Mouse (Mus musculus) cerebellum, adult 9-11 months (tissue): ENCODE data around the gene Zfp335.
A peak's percentile ranks its signal among the peaks of the same experiment; 100 is the strongest.
"Not testable (repeated sequence)": the region's sequence is repeated elsewhere in the genome, so short reads cannot be mapped to it uniquely, and the experiment has no call there.

Experiments
- DNase-seq: peaks from one replicate; pipeline ENCODE4 v3.0.0; 2022

The Zfp335 gene

DNA sequence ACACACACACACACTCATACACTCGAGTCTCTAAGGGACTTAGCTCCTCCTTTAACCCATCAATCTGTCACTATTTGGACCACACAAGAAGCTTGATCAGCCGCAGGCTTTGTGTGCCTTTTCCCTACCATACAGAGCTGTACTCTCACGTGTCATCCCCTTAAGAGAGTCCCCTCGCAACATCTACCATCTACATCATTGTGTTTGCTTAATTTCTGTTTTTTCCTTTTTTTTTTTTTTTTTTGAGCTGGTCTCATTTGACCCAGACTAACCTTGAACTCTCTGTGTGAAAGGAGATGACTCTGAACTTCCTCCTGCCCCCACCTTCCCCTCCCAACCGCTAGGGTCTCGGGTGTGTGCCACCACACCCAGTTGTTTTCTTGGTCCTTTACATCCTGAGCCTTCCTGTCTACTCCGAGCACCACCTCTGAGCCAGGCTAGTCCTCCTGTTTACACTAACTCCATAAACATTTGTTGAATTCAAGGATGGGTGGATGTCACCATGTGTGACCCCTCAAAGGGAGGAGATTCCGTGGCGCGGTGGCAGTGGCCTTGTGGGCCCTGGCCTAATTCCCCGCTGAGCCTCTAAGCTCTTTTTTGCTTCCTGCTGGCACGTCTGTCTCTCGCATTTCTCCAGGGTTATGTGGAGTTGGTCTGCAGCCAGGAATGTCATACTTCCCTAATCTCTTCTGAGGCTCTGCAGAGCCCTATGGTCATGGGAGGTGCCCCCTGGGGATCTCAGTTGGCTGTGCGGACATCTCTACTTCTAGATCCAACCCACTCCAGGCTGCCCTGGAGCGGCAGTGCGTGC, 44.6 kb downstream of the Zfp335 start:
- no peak for DNase-seq

DNA sequence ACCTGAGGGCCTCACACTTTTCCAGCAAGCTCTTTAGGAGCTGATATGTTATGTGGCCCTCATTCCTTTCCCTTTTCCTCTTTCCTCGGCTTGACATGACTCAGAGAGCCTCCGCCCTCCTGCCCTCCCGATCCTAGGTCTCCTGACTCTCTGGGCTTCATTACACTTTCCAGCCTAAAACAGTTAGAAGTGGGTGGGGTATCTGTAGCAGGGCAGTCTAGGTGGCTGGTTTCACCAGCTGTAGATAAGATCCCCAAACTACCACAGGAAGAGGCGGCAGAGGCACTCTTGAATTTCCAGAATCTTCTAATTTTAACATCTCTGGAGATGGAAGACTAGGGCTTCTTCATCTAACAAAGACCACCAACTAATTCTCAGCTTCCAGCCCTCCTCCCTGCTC, 47.0 kb downstream of the Zfp335 start:
- no peak for DNase-seq

DNA sequence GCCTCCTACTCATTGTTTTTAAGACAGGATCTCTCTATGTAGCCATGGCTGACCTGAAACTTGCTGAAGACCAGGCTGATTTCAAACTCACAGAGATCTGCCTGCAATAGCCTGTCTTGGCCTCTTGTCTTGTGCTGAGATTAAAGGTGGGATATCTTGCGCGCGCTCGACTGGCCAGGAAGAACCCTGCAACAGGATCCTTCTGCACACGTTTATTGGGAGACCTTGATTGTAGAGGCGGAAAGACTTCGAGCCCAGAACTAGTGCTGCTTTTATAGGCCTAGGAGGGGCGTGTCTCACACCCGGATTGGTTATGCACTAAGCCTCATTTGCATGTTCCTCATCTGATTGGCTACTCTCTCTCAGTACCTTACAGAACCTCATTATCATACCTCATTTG, 48.1 kb downstream of the Zfp335 start:
- not testable (repeated sequence) for DNase-seq

DNA sequence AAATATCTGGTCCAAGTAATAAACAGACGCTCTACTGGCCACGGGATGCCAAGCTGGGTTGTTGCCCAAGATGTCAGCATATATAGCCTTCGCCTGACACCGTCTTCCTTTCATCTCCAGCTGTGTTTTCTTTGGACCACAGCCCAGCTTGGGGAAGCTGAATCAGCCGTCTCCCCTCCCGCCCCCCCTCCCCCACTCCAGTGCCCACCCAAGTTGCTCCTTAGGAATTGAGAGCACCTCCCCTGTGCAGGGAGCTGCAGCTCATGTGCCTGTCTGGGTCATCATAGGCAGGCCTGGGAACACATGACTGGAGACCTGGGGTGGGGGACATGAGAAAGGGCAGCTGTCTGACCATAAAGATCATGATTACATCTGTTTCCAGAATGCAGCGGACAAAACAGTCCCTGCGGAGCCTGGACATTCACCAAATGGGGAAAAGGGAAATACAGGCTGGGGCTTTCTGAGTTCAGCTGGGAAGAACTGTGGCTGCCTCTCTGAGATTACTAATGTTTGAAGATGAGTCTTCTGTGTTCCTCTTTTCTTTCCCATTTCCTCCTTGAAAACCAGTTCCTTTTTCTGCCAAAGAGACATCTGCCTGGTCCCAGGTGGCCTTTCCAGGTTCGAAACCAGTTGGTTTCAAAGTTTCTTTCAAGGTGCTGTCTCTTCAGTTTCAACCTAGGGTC, 49.2 kb downstream of the Zfp335 start:
- no peak for DNase-seq

DNA sequence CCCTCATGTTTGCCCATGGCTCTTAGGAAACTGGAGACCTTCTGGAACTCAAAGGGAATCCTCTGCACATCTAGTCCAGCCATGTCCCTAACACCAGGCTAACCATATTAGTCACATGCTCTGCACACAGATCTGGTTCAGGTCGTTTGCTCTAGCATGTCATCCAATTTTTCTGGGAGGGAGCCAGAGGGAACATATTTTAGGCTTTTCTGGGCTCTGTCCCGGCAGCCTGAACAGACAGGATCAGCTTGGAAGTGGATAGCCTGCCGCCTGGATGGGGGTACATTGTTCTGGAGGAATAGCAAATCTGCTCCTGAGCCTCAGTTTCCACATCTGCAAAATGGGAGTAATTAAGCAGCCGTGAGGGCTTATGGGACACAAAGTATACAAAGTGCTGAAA, 50.5 kb downstream of the Zfp335 start:
- DNase-seq: no peak

DNA sequence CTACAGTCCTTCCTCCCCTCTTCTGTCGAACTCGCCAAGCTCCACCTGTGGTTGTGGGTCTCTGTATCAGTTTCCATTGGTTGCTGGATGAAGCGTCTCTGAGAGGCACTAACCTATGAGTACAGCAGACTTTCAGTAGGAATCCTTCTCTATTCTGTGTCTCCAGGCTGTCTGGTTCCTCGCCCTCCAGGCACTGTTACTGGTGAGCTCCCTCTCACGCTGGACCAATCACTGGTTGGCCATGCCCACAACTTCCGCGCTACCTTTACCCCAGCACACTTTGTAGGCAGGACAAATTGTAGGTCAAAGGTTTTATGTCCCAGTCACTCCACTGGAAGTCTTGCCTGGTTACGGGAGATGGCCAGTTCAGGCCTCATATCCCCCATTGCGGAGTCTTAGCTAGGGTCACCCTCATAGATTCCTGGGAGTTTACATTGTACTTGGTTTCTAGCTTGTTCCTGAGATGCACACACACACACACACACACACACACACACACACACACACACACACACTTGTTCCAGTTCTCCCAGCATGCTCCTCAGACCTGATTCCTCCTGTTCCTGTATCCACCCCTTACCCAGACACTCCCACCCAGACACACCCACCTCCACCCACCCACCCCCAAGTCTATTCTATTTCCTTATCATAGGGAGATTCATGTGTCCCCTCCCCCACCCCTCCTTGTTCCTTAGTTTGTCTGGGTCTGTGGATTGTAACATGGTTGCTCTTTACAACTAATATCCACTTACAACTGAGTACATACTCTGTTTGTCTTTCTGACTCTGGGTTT, 51.7 kb downstream of the Zfp335 start:
- DNase-seq: no peak

DNA sequence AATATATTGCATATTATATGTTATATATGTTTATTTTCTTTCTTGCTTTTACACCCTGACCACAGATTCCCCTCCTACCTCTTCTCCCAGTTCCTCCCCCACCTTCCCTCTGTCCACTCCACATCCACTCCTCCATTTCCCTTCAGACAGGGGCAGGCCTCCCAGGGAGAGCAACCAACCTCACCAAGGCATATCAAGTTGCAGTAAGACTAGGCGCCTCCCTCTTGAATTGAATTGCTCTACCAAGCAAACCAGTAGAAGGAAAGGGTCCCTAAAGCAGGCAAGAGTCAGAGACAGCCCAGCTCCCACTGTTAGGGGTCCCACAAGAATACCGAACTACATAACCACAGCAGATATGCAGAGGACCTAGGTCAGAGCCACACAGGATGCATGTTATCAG, 52.4 kb downstream of the Zfp335 start:
- no peak for DNase-seq

DNA sequence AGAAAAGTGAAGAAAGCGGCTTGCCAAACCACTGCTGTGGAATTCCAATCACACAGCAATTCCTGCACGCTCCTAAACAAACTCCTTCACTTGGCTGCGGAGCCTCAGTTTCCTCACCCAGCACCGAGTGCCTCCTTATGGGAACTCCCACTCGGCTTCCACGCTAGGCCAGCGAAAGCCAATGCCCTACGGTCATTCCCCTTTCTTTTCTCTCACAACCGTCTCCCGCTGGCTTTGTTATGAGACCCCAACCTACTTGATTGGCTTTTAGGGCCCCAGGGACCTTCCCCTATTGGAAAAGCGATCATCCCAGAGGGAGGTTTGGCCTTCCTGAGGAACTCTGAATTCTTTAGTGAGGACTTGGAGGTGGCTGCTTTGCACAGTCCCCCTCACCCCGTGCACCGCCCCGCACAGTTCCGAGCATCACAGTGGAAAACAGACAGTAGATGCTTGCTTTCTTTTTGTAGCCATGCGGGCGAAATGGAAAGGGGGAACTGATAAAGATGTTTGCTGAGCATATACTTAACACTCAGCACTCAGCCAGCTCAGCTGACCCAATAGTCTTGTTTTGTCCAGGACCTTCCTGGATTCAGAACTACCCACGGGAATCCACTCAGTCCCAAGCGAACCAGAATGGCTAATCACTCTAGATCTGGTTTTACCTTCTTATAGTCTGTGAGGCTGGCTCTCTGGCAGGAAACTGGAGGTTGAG, 53.6 kb downstream of the Zfp335 start:
- DNase-seq: no peak

DNA sequence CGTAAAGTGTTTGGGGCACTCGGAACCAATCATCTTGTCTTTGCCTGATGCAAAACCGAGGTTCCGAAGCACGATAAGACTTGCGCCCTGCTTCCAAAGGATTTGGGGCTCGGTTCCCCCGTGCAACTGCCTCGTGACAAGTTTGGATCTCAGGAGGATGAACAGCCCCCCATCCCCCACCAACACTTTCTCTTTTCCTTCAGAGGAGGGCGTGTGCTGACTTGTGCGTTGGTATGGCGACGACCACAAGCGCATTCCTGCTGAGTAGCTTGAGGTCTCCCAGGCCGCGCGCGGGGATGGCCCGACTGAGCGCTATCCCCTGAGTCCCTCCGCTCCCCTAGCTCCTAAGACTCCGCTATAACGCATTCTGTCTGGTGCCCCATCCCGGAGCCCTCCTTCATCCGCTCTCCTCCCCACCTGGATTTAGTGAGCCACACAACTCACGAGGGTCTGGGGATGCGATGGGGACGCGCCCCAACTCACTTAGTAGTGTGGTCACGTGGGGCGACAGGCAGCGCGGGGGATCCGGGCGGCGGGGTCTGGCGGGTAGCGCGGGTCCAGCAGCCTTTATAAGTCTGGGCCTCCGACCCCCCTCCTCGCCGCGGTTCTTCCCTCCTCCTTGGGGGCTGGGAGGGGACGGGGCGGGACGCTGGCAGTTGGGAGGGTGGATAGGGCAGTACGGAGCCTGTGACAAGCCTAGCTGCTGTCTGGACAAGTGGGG, 54.3 kb downstream of the Zfp335 start, which contains the start of gene Pltp:
Pltp (minus strand) TSS at position 611 of the 721 bp plus-strand sequence.
- peak; percentile 48 for DNase-seq

DNA sequence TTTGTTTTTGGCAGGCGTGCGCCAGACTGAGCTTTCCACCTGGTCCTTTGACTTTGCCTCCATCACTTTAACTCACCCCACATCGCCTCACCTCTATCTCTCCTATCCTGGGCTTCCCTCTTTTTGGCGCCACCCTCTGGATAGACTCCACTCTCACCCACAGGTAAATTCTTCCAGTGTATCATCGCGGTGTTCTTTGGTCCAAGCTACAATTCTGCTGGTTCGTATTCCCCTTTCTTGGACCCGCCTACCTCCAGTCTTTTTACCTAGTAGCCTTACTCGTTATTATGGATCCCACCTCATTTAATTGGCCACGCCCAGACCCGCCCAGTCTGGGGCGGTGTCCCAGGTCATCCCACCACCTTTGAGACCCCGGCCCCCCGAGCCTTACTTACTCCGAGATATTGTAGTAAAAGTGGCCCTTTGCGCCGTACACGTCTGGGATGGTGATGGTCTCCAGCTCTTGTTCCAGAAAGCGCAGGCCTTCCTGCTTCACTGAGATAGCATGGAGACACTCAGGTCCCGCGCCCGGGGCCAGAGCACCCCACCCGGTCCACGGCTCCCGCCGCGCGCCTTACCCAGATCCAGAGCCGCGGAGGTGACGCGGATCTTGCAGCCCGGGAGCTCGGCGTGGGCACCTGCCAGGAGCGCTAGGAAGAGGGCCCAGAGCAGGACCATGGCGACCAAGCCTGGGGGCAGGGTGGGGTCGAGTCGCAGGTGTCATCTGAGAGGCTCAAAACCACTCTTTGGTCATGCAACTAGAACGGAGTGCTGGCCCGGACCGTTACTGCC, 55.1 kb downstream of the Zfp335 start:
- DNase-seq: no peak

DNA sequence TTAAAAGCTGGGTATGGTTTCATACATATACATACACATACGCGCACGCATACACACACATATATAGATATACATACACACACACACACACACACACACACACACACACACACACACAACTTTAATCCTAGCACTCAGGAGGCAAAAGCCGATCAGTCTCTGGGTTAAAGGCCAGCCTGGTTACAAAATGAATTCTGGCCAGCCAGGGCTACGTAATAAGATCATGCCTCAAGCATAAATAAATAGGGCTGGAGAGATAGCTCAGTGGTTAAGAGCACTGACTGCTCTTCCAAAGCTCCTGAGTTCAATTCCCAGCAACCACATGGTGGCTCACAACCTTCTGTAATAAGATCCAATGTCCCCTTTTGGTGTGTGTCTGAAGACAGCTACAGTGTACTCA, 56.0 kb downstream of the Zfp335 start:
- not testable (repeated sequence) for DNase-seq

DNA sequence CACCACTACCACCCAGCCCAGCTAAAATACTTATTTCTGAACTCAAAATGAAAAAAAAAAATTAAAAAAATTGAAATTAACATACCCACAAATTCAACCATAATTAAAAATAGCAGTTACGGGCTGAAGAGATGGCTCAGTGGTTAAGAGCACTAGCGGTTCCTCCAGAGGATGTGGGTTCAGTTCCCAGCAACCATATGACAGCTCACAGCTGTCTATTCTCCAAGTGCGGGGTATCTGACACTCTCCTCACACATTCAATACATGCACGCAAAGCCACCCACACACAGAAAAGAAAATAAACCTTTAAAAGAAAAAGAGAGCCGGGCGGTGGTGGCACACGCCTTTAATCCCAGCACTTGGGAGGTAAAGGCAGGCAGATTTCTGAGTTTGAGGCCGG, 61.5 kb downstream of the Zfp335 start:
- DNase-seq: no peak

DNA sequence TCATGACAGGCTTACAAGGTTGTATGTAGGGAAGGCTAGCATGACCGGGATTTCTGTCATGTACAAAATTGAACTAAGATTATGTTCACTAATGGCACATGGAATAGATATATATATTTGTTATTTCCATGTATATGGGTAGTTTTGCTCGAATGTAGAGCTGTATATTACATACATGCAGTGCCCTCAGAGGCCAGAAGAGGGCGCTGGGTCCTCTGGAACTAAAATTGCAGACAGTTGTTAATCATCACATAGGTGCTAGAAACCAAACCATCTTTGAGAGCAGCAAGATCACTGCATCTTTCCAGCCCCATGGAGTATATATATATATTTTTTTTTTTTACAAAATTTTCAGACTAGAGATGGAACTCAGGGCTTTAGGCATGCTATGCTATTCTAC, 65.8 kb downstream of the Zfp335 start:
- DNase-seq: no peak
